Mouse (Mus musculus): ENCODE data around the gene Dis3.

GRCm38 (mm10) chr14:99146841-99147240 is 47.3 kb upstream of the Dis3 start:
- no peak for TF ChIP-seq POLR2A (IDR thresholded peaks at IDR 0.05; ENCODE audit: extremely low read depth, insufficient read depth, low read length)
- no peak for TF ChIP-seq CTCF (IDR thresholded peaks at IDR 0.05; ENCODE audit: extremely low read depth, insufficient read depth, low read length)

Measured in cortical plate, adult 2 months (tissue).